8 mouse cellular contexts compared by ENCODE assay signal in genomic region chr9:113741637-113742137, GRCm38 (mm10). TPM values are rescaled to one million over a fixed set of nuclear protein-coding genes. Genes with fewer than 3 reads are reported as not detected.
DNase-seq lines count a peak whose midpoint lies in the region; ATAC-seq lines count a peak whose summit lies in the region.

No protein-coding gene starts in this region.

- peak overlapping the region; percentile 76 for H3K27ac ChIP-seq in intestine, embryonic 16.5 days (ENCODE audit: low read length)
- H3K27ac ChIP-seq in liver, embryonic 13.5 days, result peak overlapping the region; percentile 83

- 0% methylated on average over 64 of the region's 64 CpGs for WGBS in intestine, embryonic 16.5 days
- WGBS in liver, embryonic 13.5 days (ENCODE audit: insufficient replicate concordance), result under 1% methylated on average over 64 of the region's 64 CpGs

- H3K9ac ChIP-seq in intestine, embryonic 16.5 days (ENCODE audit: low read depth, low read length), result peak overlapping the region; percentile 84
- peak overlapping the region; percentile 92 for H3K9ac ChIP-seq in liver, embryonic 13.5 days

- peak overlapping the region; percentile 83 for H3K4me2 ChIP-seq in intestine, embryonic 16.5 days (ENCODE audit: low read depth, low read length)
- H3K4me2 ChIP-seq in liver, embryonic 13.5 days, result peak overlapping the region; percentile 91

- H3K36me3 ChIP-seq in intestine, embryonic 16.5 days (ENCODE audit: control insufficient read depth, insufficient read depth, low read length), result no peaks in the 10 kb centered on the region
- no peaks in the 10 kb centered on the region for H3K36me3 ChIP-seq in liver, embryonic 13.5 days

- peak; percentile 85 for DNase-seq in A20 (ENCODE audit: low read depth, low spot score)
- DNase-seq in gastrocnemius, postnatal 25 days, result peak; percentile 40
- DNase-seq in liver, embryonic 13.5 days, result peak; percentile 46
- DNase-seq in naive thymus-derived CD4-positive, alpha-beta T cell, adult 2 months (ENCODE audit: low read depth), result peak; percentile 76
- peak; percentile 55 to 58 for DNase-seq in thymus, postnatal 10 days (ENCODE audit: low spot score in 2 of 2)

- peak; percentile 37 for ATAC-seq in activated CD4-positive, CD25-positive, alpha-beta regulatory T cell, adult 4 months
- ATAC-seq in common myeloid progenitor, adult 5-6 weeks (replicated peaks; ENCODE audit: low read depth, poor library complexity, severe bottlenecking), result peak; percentile 23; the same call in 1 of the 2 replicates
- ATAC-seq in intestine, embryonic 16.5 days, result peak; percentile 81
- peak; percentile 73 for ATAC-seq in liver, embryonic 13.5 days (ENCODE audit: low read depth)

- peaks cover 7% of the 10 kb centered on the region; the same call in 1 of the 2 replicates for H3K4me1 ChIP-seq in intestine, embryonic 16.5 days (ENCODE audit: control insufficient read depth, insufficient read depth, low read length)
- peaks cover 41% of the 10 kb centered on the region for H3K4me1 ChIP-seq in liver, embryonic 13.5 days (replicated peaks)

- peak overlapping the region; percentile 94 for H3K4me3 ChIP-seq in intestine, embryonic 16.5 days (ENCODE audit: low read length)
- peak overlapping the region; percentile 82 for H3K4me3 ChIP-seq in liver, embryonic 13.5 days (replicated peaks)

- H3K9me3 ChIP-seq in intestine, embryonic 16.5 days (ENCODE audit: control insufficient read depth, low read length), result no peaks in the 10 kb centered on the region
- no peaks in the 10 kb centered on the region for H3K9me3 ChIP-seq in liver, embryonic 13.5 days (replicated peaks)

- no peaks in the 10 kb centered on the region for H3K27me3 ChIP-seq in intestine, embryonic 16.5 days (replicated peaks; ENCODE audit: control insufficient read depth, insufficient read depth, low read length)
- no peaks in the 10 kb centered on the region for H3K27me3 ChIP-seq in liver, embryonic 13.5 days

RNA-seq across cellular contexts. Expression of gene Clasp2, which starts 0.4 kb away (rescaled TPM):
- 10 to 100 TPM in 1 of 2 experiments, 1 to 10 TPM in 1; 8.5 to 10.3 TPM for polyA plus RNA-seq in activated CD4-positive, CD25-positive, alpha-beta regulatory T cell, adult 4 months (2017; shearing (Covaris generic))
- total RNA-seq in common myeloid progenitor, adult 5-6 weeks (2017), result 42.2 and 50.5 TPM in 2 replicates
- 10 to 100 TPM; 43.7 to 44.1 TPM for total RNA-seq in gastrocnemius, postnatal 25 days (2021)
- 13.4 and 15.0 TPM in 2 replicates for polyA plus RNA-seq in intestine, embryonic 16.5 days (2015; fragmentation: Nextera tagmentation; extraction: Ambion mirVana)
- polyA plus RNA-seq in liver, embryonic 13.5 days (2015; fragmentation: Nextera tagmentation; extraction: Ambion mirVana), result 11.7 and 14.6 TPM in 2 replicates

RNA-seq across cellular contexts. Expression of gene Pdcd6ip, which starts 33.6 kb away (rescaled TPM):
- polyA plus RNA-seq in activated CD4-positive, CD25-positive, alpha-beta regulatory T cell, adult 4 months (2017; shearing (Covaris generic)), result 10 to 100 TPM; 50.2 to 55.5 TPM
- 86.0 and 89.7 TPM in 2 replicates for total RNA-seq in common myeloid progenitor, adult 5-6 weeks (2017)
- total RNA-seq in gastrocnemius, postnatal 25 days (2021), result 10 to 100 TPM; 36.4 to 37.0 TPM
- 115 and 127 TPM in 2 replicates for polyA plus RNA-seq in intestine, embryonic 16.5 days (2015; fragmentation: Nextera tagmentation; extraction: Ambion mirVana)
- 37.5 and 50.6 TPM in 2 replicates for polyA plus RNA-seq in liver, embryonic 13.5 days (2015; fragmentation: Nextera tagmentation; extraction: Ambion mirVana)

Comparison
In these comparisons a context has a peak if more than half of its experiments do, and no peak if none do; other contexts are left out.
1. Peak in every context shown above with its lines: DNase-seq, ATAC-seq, H3K4me3 ChIP-seq and H3K27ac ChIP-seq.
2. ATAC-seq: peak in every context shown above with its lines; median percentile 81 in intestine, embryonic 16.5 days; 73 in liver, embryonic 13.5 days; 37 in activated CD4-positive, CD25-positive, alpha-beta regulatory T cell, adult 4 months; 23 in common myeloid progenitor, adult 5-6 weeks.